Mouse (Mus musculus): ENCODE measurements around the gene Psapl1.
A peak's percentile ranks its signal among the peaks of the same experiment; 100 is the strongest.
"Not testable (repeated sequence)": the region's sequence is repeated elsewhere in the genome, so short reads cannot be mapped to it uniquely, and the experiment has no call there.

Gene Psapl1

DNA sequence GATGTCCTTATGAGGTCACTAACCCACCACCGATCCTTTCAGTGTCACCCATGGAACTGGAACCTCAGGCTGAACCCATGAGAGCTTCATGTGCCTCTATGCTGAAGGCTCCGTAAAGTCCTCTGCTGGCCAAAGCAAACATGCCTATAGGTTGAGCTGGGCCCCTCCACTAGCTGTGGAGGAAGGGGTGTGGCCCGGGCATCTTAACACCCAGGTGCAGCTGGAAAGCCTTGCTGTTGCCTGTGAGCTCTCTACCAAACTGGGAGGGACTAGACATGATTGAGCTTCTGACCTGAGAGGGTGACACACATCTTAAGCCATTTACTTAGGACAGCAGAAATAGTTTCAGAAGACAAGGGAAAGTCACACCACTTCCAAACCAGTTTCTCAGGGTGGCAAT lies 5.0 kb downstream of the Psapl1 start:
- DNase-seq = no peak

DNA sequence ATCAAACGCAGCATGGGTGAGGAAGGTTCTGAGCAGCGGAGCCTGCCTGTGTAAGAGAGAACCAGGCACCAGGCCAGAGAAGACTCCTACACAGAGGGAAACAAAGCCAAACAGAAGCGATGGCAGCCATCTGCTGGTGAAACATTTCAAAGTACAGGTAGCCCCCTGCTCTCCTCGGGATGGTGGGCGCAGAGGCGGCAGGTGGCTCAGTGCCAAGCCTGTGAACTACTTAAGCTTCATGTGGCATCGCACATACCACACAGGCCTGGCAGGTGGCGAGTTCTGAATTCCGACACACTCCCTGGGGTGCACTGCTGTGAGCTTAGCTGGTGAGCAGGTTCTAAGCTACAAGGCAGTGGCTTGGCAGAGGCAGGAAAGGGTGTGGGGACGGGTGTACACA lies 9.5 kb downstream of the Psapl1 start:
- DNase-seq = no peak

DNA sequence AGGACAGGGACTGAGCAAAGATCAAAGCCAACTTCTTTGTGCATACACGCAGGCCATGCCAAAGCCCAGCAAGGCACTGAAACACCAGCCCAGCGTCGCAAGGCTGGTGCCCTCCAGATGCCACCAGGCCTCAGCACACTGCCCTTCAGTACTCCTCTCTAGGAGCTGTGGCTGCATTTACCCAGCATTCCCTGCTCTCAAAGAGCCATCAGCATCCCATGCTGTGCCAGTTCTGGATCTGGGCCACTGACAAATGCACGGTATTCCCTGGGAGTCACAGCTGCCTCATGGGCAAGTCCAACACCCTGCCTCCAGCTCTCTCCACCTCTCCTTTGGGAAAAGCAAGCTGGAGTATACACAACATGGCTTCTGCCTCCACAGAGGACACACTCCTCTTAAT lies 16.3 kb downstream of the Psapl1 start:
- DNase-seq = no peak

DNA sequence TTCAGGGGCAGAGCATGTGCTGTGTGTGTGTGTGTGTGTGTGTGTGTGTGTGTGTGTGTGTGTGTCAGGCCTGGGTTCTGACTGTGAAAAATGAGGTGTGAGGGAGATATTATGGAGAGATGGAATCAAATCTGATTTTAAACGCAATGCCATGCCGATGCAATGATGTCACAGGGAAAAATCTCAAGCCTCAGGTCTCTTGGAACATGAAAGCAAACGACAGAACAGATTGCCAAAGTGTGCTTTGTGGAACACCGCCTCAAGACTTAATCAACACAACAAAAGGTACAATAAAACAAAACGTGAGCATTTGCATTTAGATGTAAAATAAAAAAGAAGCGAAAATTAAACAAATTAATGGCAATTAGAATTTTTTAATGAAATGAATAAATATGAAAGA lies 16.8 kb downstream of the Psapl1 start:
- no peak for DNase-seq

DNA sequence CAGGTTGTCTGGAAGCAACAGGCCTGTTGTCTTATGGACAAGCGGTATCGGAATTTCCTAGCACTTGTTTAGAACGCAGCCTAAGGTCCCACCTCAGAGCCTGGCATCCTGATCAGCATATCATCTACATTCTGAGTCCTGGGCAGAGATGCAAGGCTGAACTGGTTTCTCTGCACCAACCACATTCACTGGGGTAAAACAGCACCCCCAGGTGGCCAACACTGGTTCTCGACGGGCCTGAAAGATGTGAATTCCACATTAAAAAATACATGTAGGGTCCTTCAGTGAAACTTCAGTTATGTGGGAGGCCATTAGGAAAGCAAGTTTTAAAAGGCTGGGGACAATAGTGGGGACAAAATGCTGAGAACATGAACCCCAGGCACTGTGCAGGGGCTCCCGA lies 20.0 kb downstream of the Psapl1 start:
- no peak for DNase-seq

DNA sequence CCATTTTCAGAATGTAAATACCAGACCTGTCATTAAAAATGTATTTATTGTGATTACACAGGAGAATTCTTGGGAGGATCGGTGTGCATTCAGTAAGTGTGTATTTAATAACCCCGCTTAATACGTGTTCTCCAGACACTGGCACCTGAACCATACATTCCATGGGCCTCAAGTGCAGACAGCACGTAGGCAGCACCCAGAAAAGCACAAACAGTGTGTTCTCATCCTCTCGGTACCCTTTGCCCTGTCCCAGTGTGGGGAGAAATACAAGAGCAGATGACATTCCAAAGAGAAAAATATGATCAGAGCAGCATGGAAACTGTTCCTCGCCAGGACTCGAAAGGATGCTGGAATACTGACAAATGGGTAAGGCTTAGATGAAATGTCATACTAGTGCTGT lies 22.0 kb downstream of the Psapl1 start:
- DNase-seq = no peak

DNA sequence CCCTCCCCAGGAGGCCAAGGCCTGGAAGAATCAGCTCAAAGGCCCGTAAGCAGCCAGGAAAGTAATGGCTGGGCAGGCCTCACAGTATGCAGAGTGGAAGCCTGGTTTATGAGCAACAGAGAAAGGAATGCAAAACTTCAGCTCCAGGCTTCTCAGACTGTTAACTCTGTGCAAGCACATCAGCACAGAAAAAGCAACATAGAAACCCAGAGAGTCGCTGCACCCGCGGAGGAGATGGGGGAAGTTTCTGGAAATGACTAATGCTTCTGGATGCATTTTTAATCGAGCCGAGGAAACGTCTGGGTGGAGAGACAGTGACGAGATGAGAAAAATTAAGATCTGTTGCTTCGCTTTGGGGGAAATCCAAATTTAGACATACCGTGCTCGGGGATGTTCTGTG lies 22.5 kb downstream of the Psapl1 start:
- DNase-seq = no peak

DNA sequence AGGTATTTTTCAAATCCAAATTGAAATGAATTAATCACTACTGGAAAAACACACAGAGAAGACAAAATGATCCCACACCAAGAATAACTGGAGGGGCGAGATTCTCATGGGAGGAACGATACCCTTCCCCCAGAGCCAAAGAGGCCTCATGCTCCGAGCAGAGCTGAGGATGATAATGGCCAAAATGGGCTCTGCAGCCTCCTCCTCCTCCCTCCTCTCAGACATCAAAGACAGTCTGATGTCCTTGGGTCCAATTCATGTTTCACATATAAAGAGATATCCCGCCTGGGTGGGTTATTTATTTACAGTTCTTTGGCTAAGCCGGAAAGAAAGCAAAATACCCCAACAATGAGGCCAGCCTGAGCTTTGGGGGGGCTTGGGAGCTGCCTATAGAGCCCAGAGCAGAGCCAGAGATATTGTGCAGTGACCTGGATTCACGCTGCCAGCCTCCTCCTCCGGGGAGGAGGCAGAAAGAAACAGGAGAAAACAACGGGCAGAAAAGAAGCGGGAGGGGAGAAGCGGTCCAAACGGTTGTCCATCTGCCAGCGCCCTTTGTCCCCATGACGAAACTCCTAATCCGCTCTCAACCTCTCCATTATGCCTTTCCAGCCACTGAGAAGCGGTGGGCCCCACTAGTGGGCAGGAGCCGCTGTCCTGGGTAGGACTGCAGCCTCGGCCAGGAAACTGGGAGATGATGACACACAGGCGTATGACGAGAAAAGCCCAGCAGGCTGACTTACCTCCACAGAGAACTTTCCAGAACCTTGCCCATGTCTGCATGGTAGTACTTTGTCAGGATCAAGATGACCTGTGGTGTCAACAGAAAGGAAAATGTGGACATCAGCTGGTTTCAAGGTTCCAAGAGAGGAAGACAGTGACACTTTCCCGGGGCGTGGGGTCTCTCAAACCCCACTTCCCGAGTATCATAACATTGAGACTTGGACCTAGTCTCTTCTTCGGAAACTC lies 24.9 kb downstream of the Psapl1 start:
- DNase-seq = peak; percentile 17

DNA sequence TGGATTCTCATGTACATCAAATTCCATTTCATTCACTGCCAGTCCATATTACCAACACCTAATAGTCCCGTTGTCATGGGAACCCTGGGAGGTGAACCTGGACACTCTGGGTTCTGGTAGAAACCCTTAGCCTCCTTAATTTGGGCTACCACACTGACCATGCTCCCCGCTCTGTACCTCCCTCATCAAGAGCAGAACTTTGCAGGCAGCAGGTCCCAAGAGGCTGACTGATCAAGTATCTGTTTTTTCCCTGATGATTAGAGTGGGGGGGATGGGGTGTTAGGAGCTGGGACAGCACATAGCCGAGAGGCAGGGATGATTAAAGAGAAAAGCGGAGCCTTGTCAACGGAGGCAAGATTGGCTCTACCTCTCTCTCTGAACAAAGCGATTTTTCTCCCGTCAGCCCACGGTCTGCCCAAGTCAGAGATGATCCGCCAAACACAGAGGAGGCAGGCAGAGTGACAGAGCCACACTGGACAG lies 26.5 kb downstream of the Psapl1 start:
- no peak for DNase-seq

DNA sequence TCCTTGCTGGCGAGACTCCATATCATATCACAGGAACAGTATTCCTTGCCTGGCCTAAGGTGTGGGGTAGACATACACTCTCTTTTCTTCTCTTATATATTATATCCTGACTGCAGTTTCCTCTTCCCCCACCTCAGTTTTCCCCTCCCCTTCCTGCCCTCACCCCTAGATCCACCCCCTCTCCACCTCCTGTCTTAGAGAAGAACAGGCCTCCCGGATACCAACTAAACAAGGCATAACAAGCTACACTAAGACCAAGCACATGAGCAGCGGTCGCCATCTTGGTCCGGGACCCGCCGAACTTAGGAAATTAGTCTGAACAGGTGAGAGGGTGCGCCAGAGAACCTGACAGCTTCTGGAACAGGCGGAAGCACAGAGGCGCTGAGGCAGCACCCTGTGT lies 33.7 kb downstream of the Psapl1 start:
- DNase-seq = not testable (repeated sequence)

DNA sequence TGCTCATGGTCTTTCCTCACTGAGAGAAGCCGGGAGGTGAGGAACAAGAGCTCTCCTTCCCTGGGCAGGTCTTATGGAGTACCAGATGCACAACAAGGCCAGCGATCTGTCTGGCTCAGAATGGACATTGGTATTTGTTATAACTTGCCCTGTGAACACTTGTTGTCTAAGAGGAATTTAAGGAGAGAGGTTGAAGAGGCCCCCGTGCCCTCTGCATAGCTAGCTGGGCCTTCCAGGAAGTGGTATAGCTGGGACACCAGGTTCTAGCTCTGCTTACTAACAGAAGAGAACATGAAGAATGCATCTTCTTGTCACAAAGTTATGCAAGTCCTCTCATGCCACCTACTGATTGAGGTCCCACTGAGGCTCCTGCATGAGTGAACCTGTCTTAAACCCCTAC lies 44.2 kb downstream of the Psapl1 start:
- no peak for DNase-seq

DNA sequence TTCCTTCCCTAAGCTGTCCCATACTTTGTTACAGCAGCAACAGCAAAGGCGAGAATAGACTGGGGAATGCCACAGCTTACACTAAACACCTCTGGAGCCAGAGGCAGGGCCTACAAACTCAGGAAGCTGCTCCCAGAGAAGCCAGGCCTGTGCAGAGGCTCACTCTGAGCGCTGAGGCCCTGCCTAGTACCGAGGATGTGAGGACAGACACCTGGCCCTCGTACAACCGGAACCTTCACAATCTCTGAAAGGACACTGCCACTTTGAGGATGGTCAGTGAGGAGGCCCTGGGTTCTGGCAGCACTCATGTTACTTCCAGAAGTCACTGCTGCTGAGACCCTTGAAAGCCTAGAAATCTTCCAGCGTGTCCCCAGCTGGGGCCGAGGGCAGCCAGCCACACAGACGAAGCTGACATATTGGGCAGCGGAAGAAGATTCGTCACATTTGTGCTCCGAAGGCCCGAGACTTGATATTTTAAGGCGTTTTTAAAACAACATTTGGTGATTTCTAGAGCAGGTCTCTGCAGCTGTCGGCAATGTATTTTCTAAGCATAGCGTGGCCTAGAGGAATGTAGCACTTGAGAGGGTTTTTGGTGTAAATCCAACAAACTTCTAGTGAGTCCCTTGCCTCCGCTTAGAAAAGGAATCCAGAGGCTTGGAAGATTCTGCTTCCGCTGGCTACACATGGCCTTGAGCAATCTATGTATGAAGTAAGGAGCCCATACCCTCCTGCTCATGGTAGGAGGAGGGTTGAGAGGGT lies 49.1 kb downstream of the Psapl1 start:
- no peak for DNase-seq

DNA sequence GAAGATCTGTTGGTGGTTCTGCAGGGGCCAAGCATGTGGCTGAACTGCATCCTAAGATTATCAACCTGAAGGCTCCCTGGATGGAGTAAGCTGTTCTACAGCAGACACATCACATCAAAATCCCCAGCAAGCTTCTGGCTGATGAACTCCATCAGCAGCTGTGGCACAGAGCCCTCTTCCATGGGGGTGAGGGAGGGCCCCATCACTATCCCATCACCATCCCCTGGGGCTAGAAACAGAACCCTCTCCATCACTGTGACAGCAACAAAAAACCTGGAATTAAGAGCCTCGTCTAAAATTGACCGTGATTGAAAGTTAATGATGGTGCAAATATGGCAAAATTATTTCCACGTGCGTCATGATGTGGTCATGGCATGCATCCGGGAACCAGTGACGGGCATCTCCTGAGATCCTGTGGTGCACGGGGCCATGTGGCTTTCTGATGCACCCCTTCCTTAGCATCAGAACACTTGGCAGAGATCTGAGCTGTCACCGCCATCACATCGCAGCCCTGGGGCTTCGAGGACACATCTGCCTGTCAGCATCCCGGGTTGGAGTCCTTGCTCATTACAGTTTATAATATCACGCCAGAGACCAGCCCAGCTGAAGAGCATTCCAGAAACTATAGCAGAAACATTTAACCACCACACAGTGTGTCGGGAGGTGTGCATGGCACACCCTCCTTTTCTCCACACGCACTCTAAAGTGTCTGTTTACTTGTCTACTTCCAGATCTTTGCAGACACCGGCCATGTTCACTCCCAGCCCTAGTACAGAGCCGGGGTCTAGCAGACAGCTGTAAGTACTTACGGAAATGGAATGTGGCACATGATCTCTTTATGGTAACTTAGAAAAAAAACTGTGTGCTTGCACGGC lies 51.1 kb downstream of the Psapl1 start:
- DNase-seq = no peak

Data from kidney, adult 11 months (tissue).